Mouse (Mus musculus) thymus, postnatal 10 days (tissue): ENCODE data around the gene Krtap4-13.
"Not testable (repeated sequence)": the region's sequence is repeated elsewhere in the genome, so short reads cannot be mapped to it uniquely, and the experiment has no call there.

Experiments used
- DNase-seq, 2 experiments: peaks; one replicate each; pipeline ENCODE4 v3.0.0; 2021; ENCODE audit warnings: low spot score in 2 of 2

The Krtap4-13 gene

GRCm38 (mm10) chr11:99809792-99810191 lies at the start of gene Krtap4-13:
TSS of gene Krtap4-13 (minus strand) at chr11:99809892.
- not testable (repeated sequence) for DNase-seq

- DNase-seq = no peak
Observed at GRCm38 (mm10) chr11:99858761-99859160, 49.1 kb upstream of the Krtap4-13 start.

- DNase-seq = no peak
Observed at GRCm38 (mm10) chr11:99857617-99858016, 47.9 kb upstream of the Krtap4-13 start, which contains the start of gene Gm11568. TSS of gene Gm11568 (plus strand) at chr11:99857917.

GRCm38 (mm10) chr11:99854121-99854520 lies 44.4 kb upstream of the Krtap4-13 start:
- no peak for DNase-seq

GRCm38 (mm10) chr11:99851508-99851907 lies 41.8 kb upstream of the Krtap4-13 start, which contains the start of gene Krtap4-16:
TSS of gene Krtap4-16 (minus strand) at chr11:99851608.
- DNase-seq = no peak

GRCm38 (mm10) chr11:99846746-99847145 lies 37.1 kb upstream of the Krtap4-13 start:
- no peak for DNase-seq

GRCm38 (mm10) chr11:99842185-99842584 lies 32.5 kb upstream of the Krtap4-13 start:
- no peak for DNase-seq

GRCm38 (mm10) chr11:99837966-99838365 lies 28.3 kb upstream of the Krtap4-13 start, which contains the start of gene 2300003K06Rik:
TSS of gene 2300003K06Rik (minus strand) at chr11:99838066.
- no peak for DNase-seq

- not testable (repeated sequence) for DNase-seq
Observed at GRCm38 (mm10) chr11:99815566-99815965, 5.9 kb upstream of the Krtap4-13 start, which contains the start of gene Gm11564. TSS of gene Gm11564 (minus strand) at chr11:99815666.

GRCm38 (mm10) chr11:99804346-99804745 lies 5.3 kb downstream of the Krtap4-13 start, which contains the start of gene Gm11554:
TSS of gene Gm11554 (minus strand) at chr11:99804446.
- DNase-seq = not testable (repeated sequence)

GRCm38 (mm10) chr11:99798832-99799231 lies 10.9 kb downstream of the Krtap4-13 start, which contains the start of gene Gm11569:
TSS of gene Gm11569 (minus strand) at chr11:99798932.
- not testable (repeated sequence) for DNase-seq

GRCm38 (mm10) chr11:99793367-99793766 lies 16.3 kb downstream of the Krtap4-13 start, which contains the start of gene Gm11596:
TSS of gene Gm11596 (minus strand) at chr11:99793467.
- DNase-seq = no peak

- not testable (repeated sequence) for DNase-seq
Observed at GRCm38 (mm10) chr11:99784900-99785299, 24.8 kb downstream of the Krtap4-13 start, which contains the start of gene Krtap4-9. TSS of gene Krtap4-9 (plus strand) at chr11:99785200.

GRCm38 (mm10) chr11:99780604-99781003 lies 29.1 kb downstream of the Krtap4-13 start, which contains the start of gene Krtap4-8:
TSS of gene Krtap4-8 (minus strand) at chr11:99780704.
- DNase-seq = no peak

- no peak for DNase-seq
Observed at GRCm38 (mm10) chr11:99778401-99778800, 31.3 kb downstream of the Krtap4-13 start.

GRCm38 (mm10) chr11:99772813-99773212 lies 36.9 kb downstream of the Krtap4-13 start, which contains the start of gene Gm11595:
TSS of gene Gm11595 (minus strand) at chr11:99772913.
- DNase-seq = not testable (repeated sequence)

GRCm38 (mm10) chr11:99768410-99768809 lies 41.3 kb downstream of the Krtap4-13 start:
- DNase-seq = no peak
